Mouse (Mus musculus) forebrain, postnatal 0 days (tissue): ENCODE measurements at regions not wholly inside any gene's neighbourhood (a gene's known extent, or its start where the extent isn't known, plus 50 kb on each side); places are given as distances from the start of the nearest gene placed in this dataset.

Experiments
- ATAC-seq: fragments of 200-750 bp; cut with Nextera tagmentation; 2 replicates; pipeline ENCODE4 v1.8.0; 2017; ENCODE audit warnings: mild to moderate bottlenecking, moderate library complexity
- DNase-seq: peaks from one replicate; pipeline ENCODE4 v3.0.0-alpha.2; 2015
- H3K27ac ChIP-seq: fragments of 300-500 bp; sonication (generic); 2 replicates; pipeline ENCODE4 v1.5.1; 2014; ENCODE audit warnings: low read depth, mild to moderate bottlenecking, antibody characterized with exemption, low read length, moderate library complexity, mixed read lengths
- H3K27me3 ChIP-seq: fragments of 300-500 bp; sonication (generic); 2 replicates; pipeline ENCODE4 v1.6.1; 2014; ENCODE audit warnings: mild to moderate bottlenecking, low read length, mixed read lengths; ENCODE audit not compliant: insufficient read depth
- H3K36me3 ChIP-seq: fragments of 300-500 bp; sonication (generic); 2 replicates; pipeline ENCODE4 v1.6.1; 2014; ENCODE audit warnings: mild to moderate bottlenecking, moderate library complexity; ENCODE audit not compliant: insufficient read depth
- H3K4me1 ChIP-seq: fragments of 300-500 bp; sonication (generic); 2 replicates; pipeline ENCODE4 v1.6.1; 2014; ENCODE audit warnings: antibody characterized with exemption; ENCODE audit not compliant: insufficient read depth
- H3K4me2 ChIP-seq: fragments of 300-500 bp; sonication (generic); 2 replicates; pipeline ENCODE4 v1.6.1; 2014; ENCODE audit warnings: low read depth, mild to moderate bottlenecking, moderate library complexity
- H3K4me3 ChIP-seq: fragments of 300-500 bp; sonication (generic); 2 replicates; pipeline ENCODE4 v1.5.1; 2014; ENCODE audit warnings: low read depth, low read length, mixed read lengths
- H3K9ac ChIP-seq: fragments of 300-500 bp; sonication (generic); 2 replicates; pipeline ENCODE4 v1.6.1; 2014; ENCODE audit warnings: mild to moderate bottlenecking
- H3K9me3 ChIP-seq: fragments of 300-500 bp; sonication (generic); 2 replicates; pipeline ENCODE4 v1.6.1; 2016; ENCODE audit warnings: low read length
- CTCF ChIP-seq: sonication (generic); IDR thresholded peaks from 2 replicates; pipeline ENCODE4 v1.5.1; 2016; ENCODE audit warnings: antibody characterized with exemption, control low read depth, low read depth
- WGBS: fragments of 180-500 bp; shearing (Covaris S2); extraction: QIAGEN DNeasy Blood & Tissue Kit; methylation state at CpG from one replicate; pipeline ENCODE4 v1.1.7; 2014; 5-methylcytosine and 5-hydroxymethylcytosine counted together

DNA sequence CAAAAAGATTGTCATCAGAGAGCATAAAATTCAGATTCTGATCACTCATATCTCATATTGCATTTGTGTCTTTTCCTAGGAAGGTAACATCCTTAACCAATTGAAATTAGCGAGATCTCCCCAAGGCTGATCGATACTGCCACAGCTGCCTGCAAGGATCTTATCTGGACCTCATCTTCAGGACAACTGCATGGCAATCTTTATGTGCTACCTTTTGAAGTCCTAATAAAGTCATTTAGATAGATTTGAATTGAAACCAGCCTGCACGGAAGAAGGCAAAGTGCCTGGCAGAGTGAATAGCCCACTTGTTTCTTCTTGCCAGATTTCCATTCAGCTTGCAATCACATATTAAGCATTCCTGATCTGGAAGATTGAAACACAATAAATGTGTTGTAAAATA is 1031.5 kb upstream of the Map3k7 start:
- DNase-seq (no peak), ATAC-seq (no peak)
- Histone ChIP-seq H3K9ac (no peak overlapping the region), H3K27ac (no peak overlapping the region), H3K4me1 (no peaks in the 10 kb centered on the region), H3K36me3 (no peaks in the 10 kb centered on the region), H3K27me3 (no peaks in the 10 kb centered on the region), H3K4me2 (no peak overlapping the region), H3K9me3 (no peaks in the 10 kb centered on the region), H3K4me3 (no peak overlapping the region)
- no peak for TF ChIP-seq CTCF
- WGBS: 40% methylated on average over 3 of the region's 3 CpGs

DNA sequence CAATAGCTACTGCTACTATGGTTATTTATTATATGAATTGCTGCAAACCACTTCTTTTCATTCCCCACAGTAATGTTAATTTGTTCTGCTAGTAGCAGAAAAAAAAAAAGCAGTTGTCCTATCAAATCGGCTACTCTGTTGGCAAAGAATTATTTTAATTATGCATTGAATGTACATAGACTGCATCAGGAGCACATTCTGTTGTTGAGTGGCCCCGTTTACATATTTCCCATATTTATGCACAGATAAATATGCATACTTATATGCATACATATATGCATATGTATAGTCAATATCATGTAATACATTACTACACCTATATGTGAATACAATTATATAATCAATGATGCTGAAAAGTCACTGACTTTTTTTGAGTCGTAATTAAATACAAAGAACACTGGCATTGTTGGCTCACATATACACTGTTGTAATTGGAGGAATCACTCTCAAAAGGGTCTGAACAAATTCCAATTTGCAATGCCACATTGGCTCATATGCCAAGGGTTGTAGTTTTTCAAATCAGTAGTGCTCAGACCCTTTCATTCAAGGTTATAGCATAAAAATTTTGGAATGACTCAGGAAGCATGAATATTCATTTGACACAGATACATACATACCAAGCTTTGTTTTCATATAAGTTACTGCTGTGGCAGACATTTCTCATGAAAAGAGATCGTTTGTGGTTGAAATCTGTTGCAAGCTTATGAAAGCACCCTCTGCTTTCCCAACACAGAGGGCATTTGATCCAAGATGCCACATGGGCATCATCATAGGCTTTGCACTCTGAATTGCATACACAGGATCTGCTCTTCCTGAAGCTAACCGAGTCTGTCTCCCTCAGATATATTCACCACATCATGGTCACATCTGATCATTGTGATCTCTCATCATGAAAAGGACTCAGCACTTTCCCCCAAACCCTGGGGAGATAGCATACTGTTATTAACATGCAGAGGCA is 1030.6 kb upstream of the Map3k7 start:
- Histone ChIP-seq H3K36me3 (no peaks in the 10 kb centered on the region), H3K27me3 (no peaks in the 10 kb centered on the region), H3K4me1 (no peaks in the 10 kb centered on the region), H3K4me3 (no peak overlapping the region), H3K9ac (no peak overlapping the region), H3K9me3 (no peaks in the 10 kb centered on the region), H3K27ac (no peak overlapping the region), H3K4me2 (no peak overlapping the region)
- DNase-seq (peak; percentile 39), ATAC-seq (peak; percentile 91)
- 32% methylated on average over 5 of the region's 5 CpGs for WGBS
- no peak for TF ChIP-seq CTCF

DNA sequence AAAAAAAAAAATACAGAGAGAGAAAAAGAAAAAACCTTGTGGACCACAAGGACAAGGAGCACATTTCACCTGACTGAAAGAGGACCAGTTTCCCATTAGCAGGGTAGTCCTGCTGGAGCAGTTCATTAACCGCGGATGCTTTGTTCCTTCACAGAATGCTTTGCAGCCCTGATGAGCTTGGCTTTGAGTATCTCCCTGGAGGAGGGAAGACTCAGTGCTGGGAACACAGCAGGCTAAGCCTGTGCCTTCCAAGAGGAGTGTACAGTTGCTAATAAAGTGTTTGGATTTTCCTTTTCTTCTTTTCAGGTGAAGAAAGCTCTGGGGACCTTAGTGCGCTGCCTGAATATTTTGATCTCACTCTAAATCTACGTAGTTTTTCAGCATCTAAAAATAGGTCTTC is 980.3 kb upstream of the Map3k7 start:
- Histone ChIP-seq H3K27ac (no peak overlapping the region), H3K4me2 (no peak overlapping the region), H3K9me3 (no peaks in the 10 kb centered on the region), H3K4me1 (no peaks in the 10 kb centered on the region), H3K4me3 (no peak overlapping the region), H3K36me3 (no peaks in the 10 kb centered on the region), H3K27me3 (no peaks in the 10 kb centered on the region), H3K9ac (no peak overlapping the region)
- no peak for TF ChIP-seq CTCF
- WGBS: 17% methylated on average over 4 of the region's 4 CpGs
- DNase-seq (peak; percentile 7), ATAC-seq (no peak)

DNA sequence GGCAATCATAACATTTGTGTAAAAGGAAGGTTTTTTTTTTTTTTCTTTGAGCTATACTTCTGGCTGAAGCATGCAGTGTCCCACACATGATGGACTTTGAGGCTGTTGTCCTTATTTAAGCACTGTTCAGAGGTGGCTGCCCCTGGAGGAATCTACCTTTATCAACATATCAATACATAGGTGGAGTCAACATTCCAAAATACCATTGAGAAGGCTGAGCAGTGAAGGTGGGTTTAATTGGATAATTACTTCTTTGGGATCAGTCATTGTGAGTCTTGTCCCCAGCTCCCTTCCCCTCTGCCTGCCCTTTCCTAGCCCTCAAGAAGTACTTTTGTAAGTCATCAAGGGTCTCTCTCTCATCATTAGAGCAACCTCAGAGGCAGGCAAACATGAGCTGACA is 951.9 kb upstream of the Map3k7 start:
- Histone ChIP-seq H3K36me3 (no peaks in the 10 kb centered on the region), H3K4me2 (no peak overlapping the region), H3K27ac (no peak overlapping the region), H3K9ac (no peak overlapping the region), H3K4me3 (no peak overlapping the region), H3K27me3 (no peaks in the 10 kb centered on the region), H3K9me3 (no peaks in the 10 kb centered on the region), H3K4me1 (no peaks in the 10 kb centered on the region)
- no peak for TF ChIP-seq CTCF
- no peak for DNase-seq
- no peak for ATAC-seq

DNA sequence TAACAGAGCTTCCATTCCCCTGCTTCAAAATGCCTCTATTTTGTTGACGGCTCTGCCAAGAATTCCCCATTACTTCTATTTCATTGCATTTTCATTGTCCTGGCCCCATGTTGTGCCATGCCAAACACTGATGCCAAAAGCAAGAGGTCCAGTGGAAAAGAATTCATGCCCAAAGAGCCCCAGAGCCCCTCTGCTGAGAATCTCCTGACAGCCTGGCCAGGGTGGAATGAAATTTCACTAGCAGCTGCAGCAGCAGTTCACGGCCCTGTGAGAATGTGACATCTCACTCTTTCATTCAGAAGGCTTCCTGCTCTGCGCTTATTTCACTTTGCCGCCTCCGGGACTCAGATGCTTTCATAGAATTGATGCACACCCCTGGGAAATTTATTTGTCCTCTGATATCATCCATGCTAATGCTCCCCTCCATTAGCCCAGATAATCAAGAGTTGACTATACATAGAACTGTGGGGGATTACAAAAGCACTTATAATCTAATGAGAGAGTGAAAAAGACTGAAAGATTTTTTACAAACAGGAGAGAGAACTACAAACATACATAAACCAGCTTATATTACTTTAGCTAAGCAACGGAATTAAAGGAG is 911.7 kb upstream of the Map3k7 start:
- Histone ChIP-seq H3K9me3 (no peaks in the 10 kb centered on the region), H3K4me3 (no peak overlapping the region), H3K27ac (no peak overlapping the region; the same call in 1 of the 2 replicates), H3K4me2 (no peak overlapping the region), H3K36me3 (no peaks in the 10 kb centered on the region), H3K27me3 (no peaks in the 10 kb centered on the region), H3K4me1 (0 out of 2 replicates have a peak, but pooled peaks cover 7% of the 10 kb centered on the region), H3K9ac (no peak overlapping the region)
- 19% methylated on average over 6 of the region's 6 CpGs for WGBS
- peak; percentile 69 for ATAC-seq
- DNase-seq: peak; percentile 54
- TF ChIP-seq CTCF: no peak

DNA sequence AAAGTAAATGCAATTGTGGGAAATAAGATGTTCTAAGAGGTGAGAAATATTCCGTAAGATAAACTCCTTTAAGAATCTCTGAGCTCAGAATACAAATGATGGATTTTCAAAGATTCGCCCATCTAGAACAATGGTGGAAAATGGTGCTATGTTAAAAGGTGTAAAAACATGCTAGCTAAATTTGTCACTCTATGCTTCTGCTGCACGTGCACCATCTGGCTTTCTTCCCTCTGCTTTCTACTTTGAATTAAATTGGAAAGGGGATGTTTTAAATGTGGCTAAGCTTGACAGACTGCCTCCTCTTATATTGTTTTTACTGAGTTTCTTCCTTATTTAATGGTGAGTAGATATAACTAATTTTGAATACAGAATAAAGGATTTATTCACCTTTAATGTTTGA is 887.7 kb upstream of the Map3k7 start:
- Histone ChIP-seq H3K27me3 (no peaks in the 10 kb centered on the region), H3K9me3 (no peaks in the 10 kb centered on the region), H3K27ac (no peak overlapping the region), H3K4me2 (no peak overlapping the region), H3K9ac (no peak overlapping the region), H3K4me3 (no peak overlapping the region), H3K4me1 (no peaks in the 10 kb centered on the region), H3K36me3 (no peaks in the 10 kb centered on the region)
- no peak for TF ChIP-seq CTCF
- ATAC-seq (no peak), DNase-seq (peak; percentile 46)
- 55% methylated on average over 3 of the region's 3 CpGs for WGBS

DNA sequence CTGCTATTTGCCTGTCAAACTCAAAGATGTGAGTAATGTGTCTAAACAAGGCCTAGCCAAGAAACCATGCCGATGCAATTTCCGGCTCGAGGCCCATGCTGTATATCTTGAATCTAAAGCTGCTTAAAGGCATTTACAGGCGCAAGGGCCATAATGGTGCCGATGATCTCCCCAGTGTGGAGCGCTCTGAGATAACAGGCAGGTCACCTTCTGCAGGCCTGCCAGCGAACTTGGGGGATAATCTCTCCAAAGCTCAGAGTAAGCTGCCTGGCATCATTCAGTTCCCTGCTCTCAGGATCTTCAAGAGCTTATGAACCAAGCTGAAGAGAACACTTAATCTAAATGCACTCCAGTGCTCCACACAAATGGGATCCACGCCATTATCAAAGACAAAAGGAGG is 842.3 kb upstream of the Map3k7 start:
- no peaks in the 10 kb centered on the region for H3K36me3 ChIP-seq
- no peak overlapping the region for H3K9ac ChIP-seq
- H3K4me3 ChIP-seq: no peak overlapping the region
- ATAC-seq (no peak), DNase-seq (no peak)
- no peaks in the 10 kb centered on the region for H3K4me1 ChIP-seq
- WGBS: 55% methylated on average over 8 of the region's 8 CpGs
- no peak overlapping the region for H3K27ac ChIP-seq
- no peaks in the 10 kb centered on the region for H3K9me3 ChIP-seq
- no peaks in the 10 kb centered on the region for H3K27me3 ChIP-seq
- H3K4me2 ChIP-seq: no peak overlapping the region
- no peak for TF ChIP-seq CTCF
